Mouse (Mus musculus) thymus, postnatal 10 days (tissue): ENCODE results near the gene Sirt2.

ENCODE experiments used
- DNase-seq, 2 experiments: peaks; one replicate each; pipeline ENCODE4 v3.0.0; 2021; ENCODE audit warnings: low spot score in 2 of 2

Sirt2 gene

GRCm38 (mm10) chr7:28795832-28796231 lies 29.3 kb downstream of the Sirt2 start:
- DNase-seq, result no peak

- peak in 1 of 2 experiments; percentile 79 for DNase-seq
These were observed 30.0 kb downstream of the Sirt2 start for GRCm38 (mm10) chr7:28796562-28796975.

- DNase-seq, result no peak
These were observed 33.5 kb downstream of the Sirt2 start for GRCm38 (mm10) chr7:28799994-28800393.

GRCm38 (mm10) chr7:28801451-28801850 lies 34.9 kb downstream of the Sirt2 start:
- DNase-seq, result no peak

GRCm38 (mm10) chr7:28801901-28802670 lies 35.6 kb downstream of the Sirt2 start:
- DNase-seq, result no peak

GRCm38 (mm10) chr7:28802846-28803588 lies 36.5 kb downstream of the Sirt2 start:
- no peak for DNase-seq

- DNase-seq, result no peak
These were observed 37.2 kb downstream of the Sirt2 start for GRCm38 (mm10) chr7:28803756-28804155.

- no peak for DNase-seq
These were observed 40.3 kb downstream of the Sirt2 start for GRCm38 (mm10) chr7:28806869-28807268.

- no peak for DNase-seq
These were observed 41.2 kb downstream of the Sirt2 start for GRCm38 (mm10) chr7:28807641-28808220.

- DNase-seq, result peak; percentile 59 to 64
These were observed 41.8 kb downstream of the Sirt2 start, which contains the start of gene Hnrnpl for GRCm38 (mm10) chr7:28808221-28808941. Gene Hnrnpl (plus strand): TSS chr7:28808541.

GRCm38 (mm10) chr7:28808957-28809393 lies 42.4 kb downstream of the Sirt2 start:
- DNase-seq, result peak; percentile 96 to 97

- peak; percentile 64 to 69 for DNase-seq
These were observed 43.0 kb downstream of the Sirt2 start for GRCm38 (mm10) chr7:28809401-28810089.

GRCm38 (mm10) chr7:28810107-28811066 lies 43.9 kb downstream of the Sirt2 start:
- DNase-seq, result peak; percentile 98 to 99

- peak; percentile 94 to 97 for DNase-seq
These were observed 44.7 kb downstream of the Sirt2 start for GRCm38 (mm10) chr7:28811228-28811627.

GRCm38 (mm10) chr7:28811640-28812275 lies 45.2 kb downstream of the Sirt2 start:
- DNase-seq, result no peak

- DNase-seq, result no peak
These were observed 45.9 kb downstream of the Sirt2 start for GRCm38 (mm10) chr7:28812436-28812835.

- DNase-seq, result no peak
These were observed 46.4 kb downstream of the Sirt2 start for GRCm38 (mm10) chr7:28812949-28813348.

- DNase-seq, result no peak
These were observed 47.9 kb downstream of the Sirt2 start for GRCm38 (mm10) chr7:28814306-28815034.

GRCm38 (mm10) chr7:28815230-28815629 lies 48.7 kb downstream of the Sirt2 start:
- DNase-seq, result no peak
